Mouse (Mus musculus) midbrain, embryonic 11.5 days (tissue): ENCODE results near the gene Map2k4. TPM values are rescaled to one million over a fixed set of nuclear protein-coding genes. Genes with fewer than 3 reads are reported as not detected.

Source experiments
- ATAC-seq: fragments of 200-750 bp; cut with Nextera tagmentation; 2 replicates; pipeline ENCODE4 v1.8.0; 2017; ENCODE audit warnings: moderate TSS enrichment, moderate library complexity; ENCODE audit not compliant: low FRiP score
- DNase-seq: peaks from one replicate; pipeline ENCODE4 v3.0.0; 2015; ENCODE audit warnings: low spot score; ENCODE audit errors: missing footprints
- H3K27ac ChIP-seq: fragments of 300-500 bp; sonication (generic); 2 replicates; pipeline ENCODE4 v1.5.1; 2014; ENCODE audit warnings: low read depth, low read length
- H3K27me3 ChIP-seq: fragments of 300-500 bp; sonication (generic); 2 replicates; pipeline ENCODE4 v1.6.1; 2014; ENCODE audit warnings: mild to moderate bottlenecking, low read length, moderate library complexity, mixed read lengths; ENCODE audit not compliant: control insufficient read depth, insufficient read depth
- H3K36me3 ChIP-seq: fragments of 300-500 bp; sonication (generic); 2 replicates; pipeline ENCODE4 v1.6.1; 2014; ENCODE audit warnings: mild to moderate bottlenecking, low read length, moderate library complexity, mixed read lengths; ENCODE audit not compliant: control insufficient read depth, insufficient read depth
- H3K4me1 ChIP-seq: fragments of 300-500 bp; sonication (generic); 2 replicates; pipeline ENCODE4 v1.6.1; 2014; ENCODE audit warnings: low read length; ENCODE audit not compliant: control insufficient read depth, insufficient read depth
- H3K4me2 ChIP-seq: fragments of 300-500 bp; sonication (generic); 2 replicates; pipeline ENCODE4 v1.6.1; 2014; ENCODE audit warnings: mild to moderate bottlenecking, moderate library complexity
- H3K4me3 ChIP-seq: fragments of 300-500 bp; sonication (generic); 2 replicates; pipeline ENCODE4 v1.5.1; 2014; ENCODE audit warnings: low read depth, low read length
- H3K9ac ChIP-seq: fragments of 300-500 bp; sonication (generic); 2 replicates; pipeline ENCODE4 v1.6.1; 2014; ENCODE audit warnings: low read length
- H3K9me3 ChIP-seq: fragments of 300-500 bp; sonication (generic); 2 replicates; pipeline ENCODE4 v1.6.1; 2016; ENCODE audit warnings: low read length; ENCODE audit not compliant: control insufficient read depth
- WGBS: fragments of 180-500 bp; shearing (Covaris S2); extraction: QIAGEN DNeasy Blood & Tissue Kit; methylation state at CpG from one replicate; pipeline ENCODE4 v1.1.7; 2014; 5-methylcytosine and 5-hydroxymethylcytosine counted together
- polyA plus RNA-seq: library from polyadenylated mRNA; unstranded; fragments of >200 nt; fragmentation: Nextera tagmentation; extraction: Ambion mirVana; gene quantifications from 2 replicates; pipeline ENCODE4 v1.2.1, GENCODE M21; 2014

Gene Map2k4
- polyA plus RNA-seq, 1 experiment from 2014 or later = 85.2 TPM

DNA sequence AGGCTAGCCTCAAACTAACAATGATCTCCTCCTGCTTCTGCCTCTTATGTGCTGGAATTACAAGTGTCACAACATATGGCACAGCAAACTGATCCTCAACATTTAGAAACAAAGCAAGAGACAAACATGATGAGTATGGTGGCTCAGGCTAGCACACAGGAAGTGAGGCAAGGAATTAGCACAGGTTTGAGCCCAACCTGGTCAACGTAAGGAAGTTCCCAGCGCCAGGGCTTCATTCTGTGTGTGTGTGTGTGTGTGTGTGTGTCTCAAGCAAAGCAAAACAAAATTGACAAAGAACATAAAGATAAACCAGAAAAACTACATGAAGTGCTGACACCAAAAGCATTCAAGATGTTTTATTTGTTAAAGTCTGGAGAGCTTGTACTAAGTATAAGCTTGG is 27.2 kb downstream of the Map2k4 start:
- H3K9ac ChIP-seq = no peak overlapping the region

DNA sequence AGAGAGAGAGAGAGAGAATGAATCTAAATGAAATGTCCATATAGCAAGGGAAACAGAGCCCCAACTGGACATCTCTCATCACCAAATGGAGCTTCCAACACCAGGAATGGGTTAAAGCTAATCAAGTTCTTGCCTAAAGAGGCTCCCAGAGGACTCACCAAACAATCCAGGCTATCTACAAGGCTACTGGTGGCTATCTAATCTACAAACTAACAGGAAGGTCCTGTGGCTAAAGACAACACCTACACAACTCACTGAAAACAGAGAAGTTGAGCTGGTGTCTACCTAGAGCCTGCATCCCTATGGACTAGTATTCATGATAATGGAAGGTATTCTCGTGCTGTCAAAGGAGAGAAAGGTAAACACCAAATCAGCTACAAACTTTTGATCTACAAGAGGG is 28.7 kb downstream of the Map2k4 start:
- Histone ChIP-seq H3K9ac (no peak overlapping the region), H3K27ac (no peak overlapping the region)

More for the DNA sequence above, 27.2 kb downstream of the Map2k4 start:
- ATAC-seq (no peak), DNase-seq (peak; percentile 45)
- no peaks in the 10 kb centered on the region for H3K27me3 ChIP-seq
- H3K27ac ChIP-seq = no peak overlapping the region
- H3K36me3 ChIP-seq = no peaks in the 10 kb centered on the region
- H3K9me3 ChIP-seq = no peaks in the 10 kb centered on the region
- no peak overlapping the region for H3K4me2 ChIP-seq
- no peak overlapping the region for H3K4me3 ChIP-seq
- 89% methylated on average over 2 of the region's 2 CpGs for WGBS
- no peaks in the 10 kb centered on the region for H3K4me1 ChIP-seq

DNA sequence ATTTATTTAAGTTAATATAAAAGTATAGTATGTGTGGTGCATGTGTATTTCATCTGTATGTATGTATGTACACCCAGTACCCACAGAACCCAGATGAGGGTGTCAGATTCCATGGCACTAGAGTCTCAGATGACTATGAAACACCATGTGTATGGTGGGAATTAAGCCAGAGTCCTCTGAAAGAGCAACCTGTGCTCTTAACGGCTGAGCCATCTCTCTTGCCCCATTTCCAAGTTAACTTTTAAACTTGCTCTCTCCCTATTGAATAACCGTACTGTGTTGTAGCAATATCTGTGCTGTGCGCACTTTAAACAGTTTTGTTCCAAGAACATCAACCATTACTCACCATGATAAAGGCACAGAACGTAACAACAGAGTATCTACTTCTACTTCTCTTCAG is 33.9 kb downstream of the Map2k4 start:
- H3K9ac ChIP-seq = no peak overlapping the region
- no peak for ATAC-seq
- 91% methylated on average over 4 of the region's 4 CpGs for WGBS
- no peaks in the 10 kb centered on the region for H3K9me3 ChIP-seq
- H3K4me1 ChIP-seq = no peaks in the 10 kb centered on the region
- no peaks in the 10 kb centered on the region for H3K27me3 ChIP-seq
- H3K36me3 ChIP-seq = no peaks in the 10 kb centered on the region
- H3K4me3 ChIP-seq = no peak overlapping the region
- DNase-seq = no peak
- H3K4me2 ChIP-seq = no peak overlapping the region
- H3K27ac ChIP-seq = no peak overlapping the region

More for the DNA sequence above, 28.7 kb downstream of the Map2k4 start:
- DNase-seq (peak; percentile 39), ATAC-seq (no peak)
- WGBS = 90% methylated on average over 1 of the region's 1 CpGs
- Histone ChIP-seq H3K36me3 (no peaks in the 10 kb centered on the region), H3K4me3 (no peak overlapping the region), H3K9me3 (no peaks in the 10 kb centered on the region), H3K4me1 (no peaks in the 10 kb centered on the region), H3K4me2 (no peak overlapping the region), H3K27me3 (no peaks in the 10 kb centered on the region)

GRCm38 (mm10) chr11:65753593-65753992 is 34.5 kb downstream of the Map2k4 start:
- Histone ChIP-seq H3K4me1 (no peaks in the 10 kb centered on the region), H3K4me3 (no peak overlapping the region), H3K27me3 (no peaks in the 10 kb centered on the region), H3K27ac (no peak overlapping the region), H3K9me3 (no peaks in the 10 kb centered on the region), H3K36me3 (no peaks in the 10 kb centered on the region), H3K9ac (no peak overlapping the region), H3K4me2 (no peak overlapping the region)
- WGBS = 87% methylated on average over 2 of the region's 2 CpGs
- ATAC-seq = no peak
- no peak for DNase-seq

GRCm38 (mm10) chr11:65750546-65750945 is 37.6 kb downstream of the Map2k4 start:
- H3K9me3 ChIP-seq = no peaks in the 10 kb centered on the region
- H3K4me2 ChIP-seq = no peak overlapping the region
- H3K27me3 ChIP-seq = no peaks in the 10 kb centered on the region
- no peaks in the 10 kb centered on the region for H3K36me3 ChIP-seq
- DNase-seq (no peak), ATAC-seq (no peak)
- H3K9ac ChIP-seq = no peak overlapping the region
- no peak overlapping the region for H3K4me3 ChIP-seq
- no peak overlapping the region for H3K27ac ChIP-seq
- H3K4me1 ChIP-seq = no peaks in the 10 kb centered on the region
- 96% methylated on average over 3 of the region's 3 CpGs for WGBS

GRCm38 (mm10) chr11:65747433-65747832 is 40.7 kb downstream of the Map2k4 start:
- no peak overlapping the region for H3K27ac ChIP-seq
- H3K4me1 ChIP-seq = no peaks in the 10 kb centered on the region
- H3K9ac ChIP-seq = no peak overlapping the region
- no peak overlapping the region for H3K4me2 ChIP-seq
- H3K4me3 ChIP-seq = no peak overlapping the region
- no peaks in the 10 kb centered on the region for H3K36me3 ChIP-seq
- H3K9me3 ChIP-seq = no peaks in the 10 kb centered on the region
- DNase-seq (no peak), ATAC-seq (no peak)
- H3K27me3 ChIP-seq = no peaks in the 10 kb centered on the region

DNA sequence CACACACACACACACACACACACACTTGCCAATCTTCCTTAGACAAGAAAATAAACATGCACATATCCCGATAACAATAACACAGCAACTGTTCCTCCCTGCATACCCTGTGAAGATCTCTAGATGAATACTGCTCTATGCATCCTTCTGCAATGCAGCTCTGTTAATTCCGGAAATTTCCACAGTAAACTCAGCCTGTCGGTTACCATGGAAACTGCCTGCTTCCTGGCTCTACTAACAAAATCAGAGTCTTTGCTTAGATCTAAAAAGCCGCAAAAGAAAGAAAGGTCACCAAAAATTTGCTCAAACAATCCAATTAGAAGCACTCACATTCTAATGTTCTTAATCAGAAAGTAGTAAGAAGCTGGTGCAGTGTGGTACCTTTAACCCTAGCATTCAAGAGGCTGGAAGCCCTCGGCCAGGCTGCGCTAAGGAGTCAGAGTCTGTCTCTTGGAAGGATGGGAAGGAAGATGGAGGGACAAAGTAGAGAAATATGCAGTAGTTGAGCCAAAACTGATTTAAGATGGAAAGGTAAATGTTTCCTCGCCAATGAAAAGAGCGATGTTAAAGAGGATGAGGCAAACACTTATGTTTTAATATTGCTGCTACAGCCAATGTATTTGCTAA is 42.3 kb downstream of the Map2k4 start:
- ATAC-seq = no peak
- no peaks in the 10 kb centered on the region for H3K36me3 ChIP-seq
- H3K27ac ChIP-seq = no peak overlapping the region
- H3K4me2 ChIP-seq = no peak overlapping the region
- no peaks in the 10 kb centered on the region for H3K4me1 ChIP-seq
- H3K27me3 ChIP-seq = no peaks in the 10 kb centered on the region
- H3K9me3 ChIP-seq = no peaks in the 10 kb centered on the region
- WGBS = 85% methylated on average over 8 of the region's 8 CpGs
- no peak overlapping the region for H3K9ac ChIP-seq
- DNase-seq = peak; percentile 75
- H3K4me3 ChIP-seq = no peak overlapping the region

GRCm38 (mm10) chr11:65743866-65744265 is 44.2 kb downstream of the Map2k4 start:
- no peak for ATAC-seq
- Histone ChIP-seq H3K36me3 (no peaks in the 10 kb centered on the region), H3K9ac (no peak overlapping the region), H3K4me3 (no peak overlapping the region), H3K4me1 (no peaks in the 10 kb centered on the region), H3K4me2 (no peak overlapping the region), H3K27me3 (no peaks in the 10 kb centered on the region), H3K27ac (no peak overlapping the region), H3K9me3 (no peaks in the 10 kb centered on the region)
- WGBS = 90% methylated on average over 3 of the region's 3 CpGs
- peak; percentile 59 for DNase-seq

- ATAC-seq (no peak), DNase-seq (peak; percentile 54)
- no peak overlapping the region for H3K27ac ChIP-seq
- H3K27me3 ChIP-seq = no peaks in the 10 kb centered on the region
- H3K4me3 ChIP-seq = no peak overlapping the region
- H3K9me3 ChIP-seq = no peaks in the 10 kb centered on the region
- no peaks in the 10 kb centered on the region for H3K4me1 ChIP-seq
- no peak overlapping the region for H3K4me2 ChIP-seq
- H3K9ac ChIP-seq = no peak overlapping the region
- 89% methylated on average over 5 of the region's 5 CpGs for WGBS
- no peaks in the 10 kb centered on the region for H3K36me3 ChIP-seq
Measured at GRCm38 (mm10) chr11:65740811-65741210, 47.3 kb downstream of the Map2k4 start.
